Mouse (Mus musculus) cortical plate, adult 2 months (tissue): ENCODE results near the gene Nedd9.

Experiments
- CTCF ChIP-seq: fragments of 200-500 bp; IDR thresholded peaks from 2 replicates; pipeline ENCODE4 v1.5.1; 2011; ENCODE audit warnings: mild to moderate bottlenecking, control low read depth, low read length; ENCODE audit not compliant: insufficient read depth; ENCODE audit errors: extremely low read depth
- POLR2A ChIP-seq: fragments of 200-500 bp; IDR thresholded peaks from 2 replicates; pipeline ENCODE4 v1.6.1; 2011; ENCODE audit warnings: mild to moderate bottlenecking, low read length, control low read depth; ENCODE audit not compliant: insufficient read depth; ENCODE audit errors: extremely low read depth

DNA sequence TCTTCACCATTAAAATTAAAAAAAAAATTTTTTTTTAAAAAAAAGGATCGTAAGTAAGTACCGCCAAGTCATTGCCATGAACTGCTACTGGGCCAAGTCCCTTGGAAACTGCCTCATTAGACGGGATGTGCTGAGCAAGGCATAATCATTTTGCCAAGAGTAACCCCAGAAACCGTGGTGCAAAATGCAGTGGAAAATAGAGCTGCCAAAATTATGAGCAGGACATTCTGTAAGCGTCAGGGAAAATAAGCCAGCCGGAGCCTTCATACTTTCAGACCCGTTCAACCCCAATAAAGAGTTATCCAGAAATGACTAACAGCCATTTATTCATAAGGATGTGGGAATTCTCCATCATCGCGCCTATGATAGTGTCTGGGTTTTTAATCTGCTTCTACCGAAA, 129.2 kb downstream of the Nedd9 start:
- no peak for TF ChIP-seq POLR2A
- TF ChIP-seq CTCF, result no peak
